Mouse (Mus musculus) T-helper 17 cell (primary cell): ENCODE measurements around the gene Atp5j2.

Experiments
- in situ Hi-C, 2 experiments: fragments of 300-600 bp; cut with MboI, MseI; formaldehyde crosslinking; loops; 1 replicate in 1 of 2; 2 replicates in 1 of 2; pipeline ENCODE4 v1.15.1; 2025; ENCODE audit warnings: high pct_unique_total_duplicates in 2 of 2

Gene Atp5j2

DNA sequence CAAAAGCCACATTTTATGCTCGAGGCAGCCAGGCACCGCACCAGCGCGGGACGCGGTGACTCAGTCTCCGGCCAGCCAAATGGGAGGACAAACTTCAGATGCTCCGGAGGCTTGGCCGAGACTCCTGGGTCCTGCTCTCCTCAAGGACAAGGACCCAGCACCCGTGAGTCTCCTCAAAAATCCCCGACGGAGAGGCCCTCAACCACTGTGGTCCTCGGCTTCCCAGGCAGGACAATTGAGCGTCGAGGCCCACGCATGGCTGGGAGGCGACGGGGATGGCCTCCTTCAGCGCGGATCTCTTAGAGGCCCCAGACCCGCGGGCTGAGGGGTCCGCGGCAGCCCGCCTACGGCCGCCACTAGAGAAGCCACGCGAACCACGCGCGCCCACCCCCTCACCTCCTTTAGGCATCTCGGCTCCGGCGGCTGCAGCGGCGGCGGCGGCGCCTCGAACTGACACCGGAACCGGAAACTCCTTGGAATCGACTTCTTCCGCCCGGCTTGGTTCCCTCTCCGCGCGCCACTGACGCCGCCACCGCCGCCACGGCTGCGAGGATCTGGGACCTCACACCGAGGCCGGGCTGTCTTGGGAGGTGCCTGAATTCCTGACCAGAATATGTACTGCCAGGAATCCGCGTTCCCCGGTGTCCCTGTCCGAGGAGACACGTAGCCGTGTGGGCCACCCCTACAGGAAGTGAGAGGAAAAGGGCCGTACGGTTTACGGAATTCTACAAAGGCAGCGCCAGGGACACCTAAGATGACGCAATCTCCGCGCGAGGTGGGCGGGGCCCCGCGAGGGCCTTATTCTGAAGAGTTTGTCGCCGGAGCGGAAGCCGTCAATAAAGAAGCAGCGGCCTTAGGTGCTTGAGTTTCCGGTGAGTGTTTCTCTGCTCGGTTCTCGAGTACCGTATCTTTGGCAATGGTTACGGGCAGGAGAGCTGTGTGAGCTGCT, 52.0 kb downstream of the Atp5j2 start, which contains the start of the genes Pdap1 and Bud31:
TSS of gene Pdap1 (minus strand) at position 668 of the 949 bp plus-strand sequence.
TSS of gene Bud31 (plus strand) at position 792 of the 949 bp plus-strand sequence.
- in situ Hi-C loops: loop anchor here in 1 of 2 experiments (10.0 kb wide), 1 partner anchor 1415 kb away; no protein-coding TSS in a partner anchor

DNA sequence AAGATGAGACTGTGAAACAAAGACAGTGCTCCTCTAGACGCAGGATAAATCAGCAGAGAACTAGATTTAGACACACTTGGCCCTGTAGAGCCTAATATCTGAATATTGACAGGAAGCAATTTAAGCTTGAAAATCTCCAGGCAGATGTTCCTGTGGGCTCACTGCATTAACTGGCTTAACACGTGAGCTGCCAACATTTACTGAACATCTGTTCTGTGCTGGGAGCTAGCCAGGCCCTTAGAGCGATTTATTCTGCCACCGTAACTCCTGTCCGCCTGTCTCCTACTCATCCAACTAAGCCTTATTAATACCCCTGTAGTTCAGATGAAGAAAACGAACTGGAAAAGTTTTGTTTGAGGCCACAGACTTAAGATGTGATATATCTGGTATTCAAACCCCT, 53.0 kb downstream of the Atp5j2 start:
- in situ Hi-C loops: no loop called here
